Mouse (Mus musculus): ENCODE measurements around the gene Ncl.

The Ncl gene

GRCm38 (mm10) chr1:86313096-86313771, 46.0 kb downstream of the Ncl start:
- DNase-seq (ENCODE audit: low spot score in 2 of 2) = no peak

- no peak for DNase-seq (ENCODE audit: low spot score in 2 of 2)
These were observed 46.9 kb downstream of the Ncl start for GRCm38 (mm10) chr1:86312269-86312668.

DNA sequence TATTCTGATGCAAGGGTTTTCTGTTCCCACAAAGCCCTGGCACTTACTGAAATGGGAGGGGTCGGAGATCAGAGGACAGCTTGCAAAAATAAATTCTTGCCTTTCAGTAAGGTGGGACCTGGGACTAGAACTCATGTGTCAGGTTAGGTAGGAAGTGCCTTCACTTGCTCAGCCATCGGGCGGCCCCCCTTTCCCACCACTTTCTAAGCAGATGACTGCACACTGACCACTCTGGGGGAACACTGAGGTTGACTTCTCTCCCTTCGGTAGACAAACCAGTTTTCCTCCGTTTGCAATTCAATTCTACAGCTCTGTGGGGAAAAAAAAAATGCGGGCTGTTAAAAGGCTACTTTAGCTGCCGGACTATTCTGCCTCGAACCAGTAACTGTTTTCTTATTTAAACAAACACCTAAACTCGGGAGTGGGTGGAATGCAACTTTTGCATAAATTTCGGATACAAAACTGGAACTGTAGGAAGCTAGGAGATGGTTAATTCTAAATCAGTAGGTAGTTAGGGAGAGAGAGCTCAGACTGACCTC, 47.7 kb downstream of the Ncl start:
- no peak for DNase-seq (ENCODE audit: low spot score in 2 of 2)

DNA sequence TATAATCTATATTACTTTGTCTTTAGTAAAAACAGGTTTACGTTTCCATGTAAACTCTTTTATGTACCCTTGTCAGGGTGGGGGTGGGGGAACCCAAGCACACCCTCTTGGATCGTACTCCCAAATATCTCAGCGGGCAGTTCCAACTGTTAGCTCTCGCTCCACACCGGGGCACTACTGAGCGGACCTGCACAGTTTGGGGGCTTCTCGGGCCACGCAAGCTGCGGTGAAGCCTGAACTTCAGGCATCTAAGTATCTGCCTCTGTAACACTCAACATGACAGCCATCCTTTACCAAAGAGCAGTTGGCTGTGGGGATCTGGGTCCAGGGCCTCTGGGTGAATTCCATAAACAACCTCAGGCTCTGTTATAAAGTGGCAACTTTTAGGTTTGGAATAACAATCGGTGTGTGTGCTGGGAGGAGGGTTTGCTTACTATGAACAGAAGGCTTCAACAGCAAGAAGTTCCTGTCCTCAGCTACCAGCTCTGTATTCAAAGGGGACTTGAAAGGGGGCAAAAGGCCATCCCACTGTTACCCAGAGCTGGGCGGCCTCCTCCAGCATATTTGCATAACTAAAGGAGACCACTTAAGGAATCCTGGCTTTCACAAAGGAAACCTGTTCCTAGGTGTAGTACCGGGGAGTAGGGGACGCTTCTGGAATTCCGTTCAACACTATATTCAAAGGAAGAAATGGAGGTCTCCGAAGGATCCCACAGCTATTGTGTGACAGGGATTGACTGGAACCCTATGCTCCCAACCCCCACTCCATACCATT, 48.5 kb downstream of the Ncl start:
- DNase-seq (ENCODE audit: low spot score in 2 of 2) = no peak

DNA sequence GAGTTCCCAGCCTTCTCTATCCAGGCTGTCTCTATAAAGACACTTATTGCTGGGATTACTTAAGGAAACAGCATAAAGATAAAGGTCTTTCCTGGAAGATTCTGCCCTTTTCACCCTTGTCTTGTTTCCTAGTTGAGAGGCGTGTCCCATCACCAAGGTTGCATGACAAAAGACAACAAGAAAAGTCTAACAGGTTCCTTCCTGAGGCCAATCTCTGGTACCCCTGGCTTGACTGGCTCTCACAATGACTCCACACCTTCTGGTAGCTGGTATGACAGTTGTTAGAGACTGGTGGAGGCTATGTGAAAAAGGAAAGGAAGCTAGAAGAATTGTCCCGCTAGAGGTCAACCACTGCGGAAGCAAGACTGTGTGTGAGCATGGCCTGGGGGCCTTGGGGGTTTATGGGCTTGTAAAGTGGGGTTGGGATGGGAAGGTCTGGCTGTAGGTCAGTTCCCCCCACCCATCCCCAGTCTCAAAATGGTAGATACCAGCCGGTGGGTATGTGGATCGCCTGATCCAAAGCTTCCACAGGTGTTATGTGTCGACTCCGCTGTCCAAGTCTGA, 49.8 kb downstream of the Ncl start:
- DNase-seq (ENCODE audit: low spot score in 2 of 2) = no peak

GRCm38 (mm10) chr1:86307871-86308641, 51.1 kb downstream of the Ncl start:
- no peak for DNase-seq (ENCODE audit: low spot score in 2 of 2)

- DNase-seq (ENCODE audit: low spot score in 2 of 2) = no peak
These were observed 51.9 kb downstream of the Ncl start for GRCm38 (mm10) chr1:86307177-86307762.

DNA sequence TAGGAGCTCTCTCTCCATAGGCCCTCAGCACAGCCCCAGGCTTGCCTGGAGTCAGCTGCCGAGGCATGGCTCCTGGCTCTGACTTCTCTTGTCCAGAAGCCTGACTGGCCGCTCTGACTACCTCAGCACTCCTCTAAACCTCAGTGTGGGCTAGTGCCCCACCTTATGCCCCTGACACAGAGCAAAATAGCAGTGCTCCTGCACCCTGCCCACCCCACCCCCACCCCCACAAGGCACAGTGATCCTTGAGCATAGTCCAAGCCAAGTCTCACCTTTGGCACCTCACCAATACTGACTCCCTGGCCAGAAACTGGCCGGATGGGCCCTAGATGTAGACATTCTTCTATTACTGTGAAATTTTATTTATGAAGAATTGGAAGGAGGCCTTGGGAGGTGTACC, 52.5 kb downstream of the Ncl start:
- no peak for DNase-seq (ENCODE audit: low spot score in 2 of 2)

DNA sequence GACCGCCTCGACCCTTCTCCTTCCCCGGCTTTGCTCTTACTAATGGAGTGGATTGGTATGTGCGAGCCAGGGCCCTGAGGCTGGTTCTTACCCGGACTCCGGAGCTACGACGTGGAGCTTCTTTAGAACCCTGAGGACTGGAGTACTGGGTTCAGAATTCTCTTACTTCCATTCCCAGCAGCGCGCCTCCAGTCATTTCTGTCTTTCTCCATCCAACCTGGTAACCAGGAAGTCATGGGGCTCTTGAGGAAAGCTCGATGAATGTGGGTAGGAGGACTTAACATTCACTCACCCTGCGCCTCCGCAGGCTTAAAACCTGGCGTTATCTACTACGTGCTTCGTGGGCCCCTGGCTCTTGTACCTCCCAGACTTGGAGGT, 55.3 kb downstream of the Ncl start:
- no peak for DNase-seq (ENCODE audit: low spot score in 2 of 2)

DNA sequence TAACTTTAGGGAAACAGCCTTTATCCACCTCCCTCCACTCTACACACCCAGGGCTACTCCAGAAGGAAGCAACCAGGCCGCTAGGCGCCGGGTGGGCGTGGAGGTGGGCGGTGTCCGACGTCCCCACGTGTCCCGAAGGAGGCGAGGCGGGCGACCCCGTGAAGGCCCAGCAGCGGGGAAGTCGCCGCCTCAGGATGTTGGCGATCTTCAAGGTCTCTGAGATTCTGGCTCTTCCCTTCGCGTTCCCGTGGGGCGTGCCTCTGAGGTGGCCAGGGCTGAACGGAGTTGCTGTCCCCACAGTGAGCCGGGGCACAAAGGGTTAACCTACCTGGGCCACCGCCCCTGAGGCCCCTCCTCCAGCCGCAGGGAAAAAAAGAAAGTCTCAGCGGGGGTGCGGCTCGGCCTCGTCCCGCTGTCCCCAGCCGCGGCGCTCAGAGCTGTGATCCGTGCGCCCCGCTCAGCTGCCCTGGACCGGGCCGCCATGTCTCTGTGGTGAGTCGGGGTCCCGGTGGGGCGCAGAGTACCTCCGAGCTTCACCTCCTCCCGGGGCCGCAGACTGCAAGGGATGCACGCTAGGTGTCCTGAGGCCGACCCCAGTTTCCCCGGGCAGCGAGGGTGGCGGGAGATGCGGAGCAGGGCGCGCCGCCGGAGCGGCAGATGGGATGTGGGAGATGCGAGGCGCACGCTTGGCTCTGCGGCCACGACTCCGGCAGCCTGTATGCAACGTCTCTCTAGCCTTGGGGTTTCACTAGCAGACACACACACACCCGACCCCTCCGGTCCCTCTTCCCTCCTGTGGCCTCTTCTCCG, 55.9 kb downstream of the Ncl start:
- peak; percentile 74 to 79 for DNase-seq (ENCODE audit: low spot score in 2 of 2)

DNA sequence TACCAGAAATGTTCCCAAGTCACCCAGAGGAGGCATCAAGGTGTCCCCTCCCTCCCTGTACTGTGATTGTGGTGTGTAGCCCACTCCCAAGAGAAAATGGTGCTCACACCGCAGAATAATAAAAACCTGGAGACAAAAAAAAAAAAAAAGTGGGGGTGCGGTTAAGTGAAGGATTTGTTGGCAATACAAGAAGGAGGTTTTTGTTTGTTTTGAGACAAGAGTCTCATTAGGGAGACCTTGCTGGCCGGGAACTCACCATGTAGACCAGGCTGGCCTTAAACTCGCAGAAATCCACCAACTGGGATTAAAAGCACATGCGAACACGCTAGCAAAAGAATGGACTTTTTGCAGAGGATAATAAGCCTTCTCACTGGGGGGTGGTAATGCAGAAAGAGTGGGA, 56.7 kb downstream of the Ncl start, which contains the start of gene B3gnt7:
B3gnt7 (plus strand) TSS at position 301 of the 400 bp plus-strand sequence.
- DNase-seq (ENCODE audit: low spot score in 2 of 2) = no peak

- no peak for DNase-seq (ENCODE audit: low spot score in 2 of 2)
These were observed 57.7 kb downstream of the Ncl start for GRCm38 (mm10) chr1:86301221-86302091.

GRCm38 (mm10) chr1:86300731-86301130, 58.5 kb downstream of the Ncl start:
- no peak for DNase-seq (ENCODE audit: low spot score in 2 of 2)

DNA sequence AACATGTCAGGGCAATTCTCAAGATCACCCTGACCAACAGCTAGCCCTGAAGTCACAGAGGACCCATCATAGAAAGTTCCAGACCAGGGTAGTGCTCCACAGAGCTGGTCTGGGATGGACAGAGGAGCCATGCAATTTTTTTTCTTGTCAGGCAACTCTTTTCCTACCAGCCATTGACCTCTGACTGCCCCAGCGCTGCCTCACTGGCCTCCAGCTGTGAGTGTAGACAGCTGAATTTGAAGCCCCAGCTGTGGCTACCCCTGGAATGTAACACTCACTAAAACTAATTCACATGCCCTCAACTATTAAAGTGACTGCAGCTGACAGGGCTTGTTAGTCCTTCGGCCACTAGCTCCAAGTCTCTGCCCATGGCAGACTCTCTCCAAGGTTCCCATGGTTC, 59.1 kb downstream of the Ncl start:
- DNase-seq (ENCODE audit: low spot score in 2 of 2) = no peak
